Comparison of ENCODE assay signal across 8 mouse cellular contexts in genomic region chr7:19148180-19148874, GRCm38 (mm10). TPM values are rescaled to one million over a fixed set of nuclear protein-coding genes. Genes with fewer than 3 reads are reported as not detected.
DNase-seq lines count a peak whose midpoint lies in the region; ATAC-seq and TF ChIP-seq lines count a peak whose summit lies in the region.

No protein-coding gene starts in this region.

- peaks cover 8% of the 10 kb centered on the region for H3K4me1 ChIP-seq in lung, postnatal 0 days (ENCODE audit: insufficient read depth, low read depth, low read length)
- peaks cover 30% of the 10 kb centered on the region for H3K4me1 ChIP-seq in forebrain, embryonic 10.5 days
- peaks cover 11% of the 10 kb centered on the region for H3K4me1 ChIP-seq in limb, embryonic 11.5 days (ENCODE audit: control insufficient read depth, insufficient read depth, low read length)
- H3K4me1 ChIP-seq in olfactory bulb, adult 2 months (ENCODE audit: control insufficient read depth, insufficient read depth, low read length), result peaks cover 20% of the 10 kb centered on the region

- TF ChIP-seq POLR2A in olfactory bulb, adult 2 months (IDR thresholded peaks at IDR 0.05; ENCODE audit: insufficient read depth, low read depth, low read length), result no peak

- no peak for DNase-seq in lung, postnatal 0 days (ENCODE audit: low spot score)
- no peak for DNase-seq in lung, postnatal 25 days (ENCODE audit: low spot score)
- no peak for DNase-seq in forebrain, embryonic 10.5 days (ENCODE audit: extremely low spot score, low spot score)
- no peak for DNase-seq in limb, embryonic 11.5 days (ENCODE audit: low spot score)
- DNase-seq in embryo, embryonic 10 days (ENCODE audit: low spot score), result no peak
- DNase-seq in spleen, adult 12 weeks (ENCODE audit: low spot score), result no peak

- H3K4me2 ChIP-seq in lung, postnatal 0 days (replicated peaks; ENCODE audit: low read depth, low read length), result peak overlapping the region; percentile 56
- H3K4me2 ChIP-seq in limb, embryonic 11.5 days (ENCODE audit: low read depth, severe bottlenecking), result peak overlapping the region; percentile 76

- peak overlapping the region; percentile 79 for H3K27ac ChIP-seq in lung, postnatal 0 days (ENCODE audit: low read length)
- H3K27ac ChIP-seq in forebrain, embryonic 10.5 days, result peak overlapping the region; percentile 86
- H3K27ac ChIP-seq in limb, embryonic 11.5 days (replicated peaks; ENCODE audit: low read depth, low read length), result no peak overlapping the region
- H3K27ac ChIP-seq in olfactory bulb, adult 2 months (ENCODE audit: insufficient read depth, low read depth, low read length), result peak overlapping the region; percentile 65

- H3K4me3 ChIP-seq in lung, postnatal 0 days (ENCODE audit: low read depth, low read length), result peak overlapping the region; percentile 46
- peak overlapping the region; percentile 89 for H3K4me3 ChIP-seq in forebrain, embryonic 10.5 days
- peak overlapping the region; percentile 61 for H3K4me3 ChIP-seq in limb, embryonic 11.5 days (ENCODE audit: low read depth, low read length)
- H3K4me3 ChIP-seq in olfactory bulb, adult 2 months (ENCODE audit: insufficient read depth, low read depth, low read length), result peak overlapping the region; percentile 67

- peak overlapping the region; percentile 35 for H3K9ac ChIP-seq in lung, postnatal 0 days (replicated peaks; ENCODE audit: low read depth)
- H3K9ac ChIP-seq in limb, embryonic 11.5 days (ENCODE audit: low read length), result peak overlapping the region; percentile 43

- H3K9me3 ChIP-seq in lung, postnatal 0 days (ENCODE audit: low read length), result no peaks in the 10 kb centered on the region
- H3K9me3 ChIP-seq in forebrain, embryonic 10.5 days, result no peaks in the 10 kb centered on the region
- no peaks in the 10 kb centered on the region for H3K9me3 ChIP-seq in limb, embryonic 11.5 days (ENCODE audit: control insufficient read depth, low read length)

- no peak for TF ChIP-seq CTCF in lung, postnatal 0 days (IDR thresholded peaks at IDR 0.05)
- TF ChIP-seq CTCF in olfactory bulb, adult 2 months (IDR thresholded peaks at IDR 0.05; ENCODE audit: insufficient read depth, low read depth, low read length), result no peak

- H3K36me3 ChIP-seq in lung, postnatal 0 days (ENCODE audit: insufficient read depth, low read length), result 0 out of 2 replicates have a peak, but pooled peaks cover 6% of the 10 kb centered on the region
- peaks cover 38% of the 10 kb centered on the region for H3K36me3 ChIP-seq in forebrain, embryonic 10.5 days (replicated peaks)
- H3K36me3 ChIP-seq in limb, embryonic 11.5 days (ENCODE audit: control insufficient read depth, insufficient read depth, low read length), result peaks cover 10% of the 10 kb centered on the region; the same call in 1 of the 2 replicates

- 9% methylated on average over 20 of the region's 20 CpGs for WGBS in lung, postnatal 0 days
- 21% methylated on average over 20 of the region's 20 CpGs for WGBS in forebrain, embryonic 10.5 days
- WGBS in limb, embryonic 11.5 days, result 11% methylated on average over 20 of the region's 20 CpGs
- 7% methylated on average over 20 of the region's 20 CpGs for WGBS in olfactory bulb, adult 2 months

- H3K27me3 ChIP-seq in lung, postnatal 0 days (replicated peaks; ENCODE audit: insufficient read depth, low read length), result no peaks in the 10 kb centered on the region
- H3K27me3 ChIP-seq in forebrain, embryonic 10.5 days (ENCODE audit: poor library complexity, severe bottlenecking), result no peaks in the 10 kb centered on the region
- no peaks in the 10 kb centered on the region for H3K27me3 ChIP-seq in limb, embryonic 11.5 days (ENCODE audit: control insufficient read depth, insufficient read depth, low read length)

- ATAC-seq in lung, postnatal 0 days, result no peak
- no peak for ATAC-seq in limb, embryonic 11.5 days (ENCODE audit: insufficient number of reproducible peaks, low FRiP score, low TSS enrichment, low read depth)
- ATAC-seq in inflammation-experienced regulatory T-cells, adult 6 months, result no peak

- TF ChIP-seq EP300 in lung, postnatal 0 days (IDR thresholded peaks at IDR 0.05), result no peak

RNA-seq across cellular contexts. Expression of gene Qpctl, which starts 0.8 kb away (rescaled TPM):
- polyA plus RNA-seq in lung, postnatal 0 days (2015; fragmentation: Nextera tagmentation; extraction: Ambion mirVana), result 14.1 and 14.5 TPM in 2 replicates
- 14.7 and 16.0 TPM in 2 replicates for polyA plus RNA-seq in forebrain, embryonic 10.5 days (2016; fragmentation: Nextera tagmentation; extraction: Ambion mirVana)
- 10.7 and 11.7 TPM in 2 replicates for polyA plus RNA-seq in limb, embryonic 11.5 days (2014; fragmentation: Nextera tagmentation; extraction: Ambion mirVana)
- not detected in 2 replicates for polyA plus RNA-seq in olfactory bulb, adult 2 months (2012; ENCODE audit: insufficient read depth, insufficient read length, low replicate concordance, missing spikeins)
- 10 to 100 TPM in 1 of 3 experiments, 1 to 10 TPM in 2; 7.7 to 10.0 (median 8.5) TPM for polyA plus RNA-seq in inflammation-experienced regulatory T-cells, adult 6 months (2017; shearing (Covaris generic))

RNA-seq across cellular contexts. Expression of gene Snrpd2, which starts 1.2 kb away (rescaled TPM):
- 63.2 and 65.2 TPM in 2 replicates for polyA plus RNA-seq in lung, postnatal 0 days (2015; fragmentation: Nextera tagmentation; extraction: Ambion mirVana)
- 183 and 193 TPM in 2 replicates for polyA plus RNA-seq in forebrain, embryonic 10.5 days (2016; fragmentation: Nextera tagmentation; extraction: Ambion mirVana)
- 179 and 183 TPM in 2 replicates for polyA plus RNA-seq in limb, embryonic 11.5 days (2014; fragmentation: Nextera tagmentation; extraction: Ambion mirVana)
- polyA plus RNA-seq in olfactory bulb, adult 2 months (2012; ENCODE audit: insufficient read depth, insufficient read length, low replicate concordance, missing spikeins), result not detected in 2 replicates
- polyA plus RNA-seq in inflammation-experienced regulatory T-cells, adult 6 months (2017; shearing (Covaris generic)), result 10 to 100 TPM; 73.5 to 94.3 (median 75.9) TPM

RNA-seq across cellular contexts. Expression of gene Gipr, which starts 17.6 kb away (rescaled TPM):
- 0.80 and 1.0 TPM in 2 replicates for polyA plus RNA-seq in lung, postnatal 0 days (2015; fragmentation: Nextera tagmentation; extraction: Ambion mirVana)
- polyA plus RNA-seq in forebrain, embryonic 10.5 days (2016; fragmentation: Nextera tagmentation; extraction: Ambion mirVana), result 0.22 and 0.25 TPM in 2 replicates
- 0.23 TPM in 1 of 2 replicates, not detected in the other for polyA plus RNA-seq in limb, embryonic 11.5 days (2014; fragmentation: Nextera tagmentation; extraction: Ambion mirVana)
- not detected in 2 replicates for polyA plus RNA-seq in olfactory bulb, adult 2 months (2012; ENCODE audit: insufficient read depth, insufficient read length, low replicate concordance, missing spikeins)
- not detected for polyA plus RNA-seq in inflammation-experienced regulatory T-cells, adult 6 months (2017; shearing (Covaris generic))

RNA-seq across cellular contexts. Expression of gene Eml2, which starts 27.9 kb away (rescaled TPM):
- 17.9 and 21.7 TPM in 2 replicates for polyA plus RNA-seq in lung, postnatal 0 days (2015; fragmentation: Nextera tagmentation; extraction: Ambion mirVana)
- 5.3 and 6.4 TPM in 2 replicates for polyA plus RNA-seq in forebrain, embryonic 10.5 days (2016; fragmentation: Nextera tagmentation; extraction: Ambion mirVana)
- 2.2 and 2.3 TPM in 2 replicates for polyA plus RNA-seq in limb, embryonic 11.5 days (2014; fragmentation: Nextera tagmentation; extraction: Ambion mirVana)
- not detected in 2 replicates for polyA plus RNA-seq in olfactory bulb, adult 2 months (2012; ENCODE audit: insufficient read depth, insufficient read length, low replicate concordance, missing spikeins)
- polyA plus RNA-seq in inflammation-experienced regulatory T-cells, adult 6 months (2017; shearing (Covaris generic)), result 10 to 100 TPM; 10.2 to 16.5 (median 16.5) TPM

RNA-seq across cellular contexts. Expression of gene Fbxo46, which starts 28.7 kb away (rescaled TPM):
- polyA plus RNA-seq in lung, postnatal 0 days (2015; fragmentation: Nextera tagmentation; extraction: Ambion mirVana), result 9.9 and 10.1 TPM in 2 replicates
- 17.8 and 18.4 TPM in 2 replicates for polyA plus RNA-seq in forebrain, embryonic 10.5 days (2016; fragmentation: Nextera tagmentation; extraction: Ambion mirVana)
- 9.3 and 9.8 TPM in 2 replicates for polyA plus RNA-seq in limb, embryonic 11.5 days (2014; fragmentation: Nextera tagmentation; extraction: Ambion mirVana)
- polyA plus RNA-seq in olfactory bulb, adult 2 months (2012; ENCODE audit: insufficient read depth, insufficient read length, low replicate concordance, missing spikeins), result not detected in 2 replicates
- polyA plus RNA-seq in inflammation-experienced regulatory T-cells, adult 6 months (2017; shearing (Covaris generic)), result 10 to 100 TPM; 18.3 to 20.6 (median 20.0) TPM

Comparison
In these comparisons a context has a peak if more than half of its experiments do, and no peak if none do; other contexts are left out.
1. RNA of gene Snrpd2, which starts 1.2 kb away (polyA plus RNA-seq): 183 to 193 TPM in forebrain, embryonic 10.5 days, 179 to 183 TPM in limb, embryonic 11.5 days, 73.5 to 94.3 TPM in inflammation-experienced regulatory T-cells, adult 6 months and 63.2 to 65.2 TPM in lung, postnatal 0 days; not detected in olfactory bulb, adult 2 months; every median in the first group is over 10 times any median in the second.
2. Peak in every context shown above with its lines, with median percentiles within 50 percentile points of each other: H3K4me3 ChIP-seq.